Mouse (Mus musculus): ENCODE results near the gene Abcf2. TPM values are rescaled to one million over a fixed set of nuclear protein-coding genes. Genes with fewer than 3 reads are reported as not detected.

Gene Abcf2
- total and polyA plus RNA-seq, 2 experiments: 25.9 to 31.9 TPM

- DNase-seq (ENCODE audit: extremely low read depth, low read depth, low spot score): peak; percentile 6
- WGBS: 46% methylated on average over 5 of the region's 5 CpGs
- Histone ChIP-seq H3K27ac (replicated peaks; ENCODE audit: insufficient read depth, low read depth, low read length) (no peak overlapping the region), H3K27me3 (ENCODE audit: control insufficient read depth, insufficient read depth, low read length) (peaks cover 5% of the 10 kb centered on the region), H3K4me1 (ENCODE audit: control insufficient read depth, insufficient read depth, low read length) (no peaks in the 10 kb centered on the region), H3K9ac (ENCODE audit: low read depth, low read length) (no peak overlapping the region), H3K36me3 (ENCODE audit: control insufficient read depth, insufficient read depth, low read length) (no peaks in the 10 kb centered on the region), H3K79me2 (ENCODE audit: control insufficient read depth, insufficient read depth, low read length) (no peaks in the 10 kb centered on the region), H3K4me3 (ENCODE audit: insufficient read depth, low read depth, low read length) (no peak overlapping the region)
- TF ChIP-seq POLR2A (IDR thresholded peaks at IDR 0.05; ENCODE audit: extremely low read depth, insufficient read depth, low read length) (no peak), CTCF (IDR thresholded peaks at IDR 0.05; ENCODE audit: low read depth, low read length) (peak; percentile 9; the same call in 1 of the 2 replicates)
Measured at GRCm38 (mm10) chr5:24534292-24534691, 43.0 kb downstream of the Abcf2 start.

- Histone ChIP-seq H3K36me3 (ENCODE audit: control insufficient read depth, insufficient read depth, low read length) (no peaks in the 10 kb centered on the region), H3K27ac (replicated peaks; ENCODE audit: insufficient read depth, low read depth, low read length) (no peak overlapping the region), H3K27me3 (ENCODE audit: control insufficient read depth, insufficient read depth, low read length) (peaks cover 5% of the 10 kb centered on the region), H3K4me1 (ENCODE audit: control insufficient read depth, insufficient read depth, low read length) (no peaks in the 10 kb centered on the region), H3K4me3 (ENCODE audit: insufficient read depth, low read depth, low read length) (no peak overlapping the region), H3K9ac (ENCODE audit: low read depth, low read length) (no peak overlapping the region), H3K79me2 (ENCODE audit: control insufficient read depth, insufficient read depth, low read length) (no peaks in the 10 kb centered on the region)
- 57% methylated on average over 11 of the region's 11 CpGs for WGBS
- TF ChIP-seq CTCF (IDR thresholded peaks at IDR 0.05; ENCODE audit: low read depth, low read length): no peak
- no peak for TF ChIP-seq POLR2A (IDR thresholded peaks at IDR 0.05; ENCODE audit: extremely low read depth, insufficient read depth, low read length)
- DNase-seq (ENCODE audit: extremely low read depth, low read depth, low spot score): no peak
Measured at GRCm38 (mm10) chr5:24533391-24533790, 43.9 kb downstream of the Abcf2 start.

GRCm38 (mm10) chr5:24530042-24530689 is 47.1 kb downstream of the Abcf2 start:
- WGBS: 22% methylated on average over 24 of the region's 24 CpGs
- Histone ChIP-seq H3K4me1 (ENCODE audit: control insufficient read depth, insufficient read depth, low read length) (no peaks in the 10 kb centered on the region), H3K36me3 (ENCODE audit: control insufficient read depth, insufficient read depth, low read length) (no peaks in the 10 kb centered on the region), H3K79me2 (ENCODE audit: control insufficient read depth, insufficient read depth, low read length) (no peaks in the 10 kb centered on the region), H3K27me3 (ENCODE audit: control insufficient read depth, insufficient read depth, low read length) (peaks cover 10% of the 10 kb centered on the region), H3K4me3 (ENCODE audit: insufficient read depth, low read depth, low read length) (no peak overlapping the region; the same call in 1 of the 2 replicates), H3K9ac (ENCODE audit: low read depth, low read length) (no peak overlapping the region), H3K27ac (replicated peaks; ENCODE audit: insufficient read depth, low read depth, low read length) (no peak overlapping the region)
- peak; percentile 100 for TF ChIP-seq CTCF (IDR thresholded peaks at IDR 0.05; ENCODE audit: low read depth, low read length)
- TF ChIP-seq POLR2A (IDR thresholded peaks at IDR 0.05; ENCODE audit: extremely low read depth, insufficient read depth, low read length): no peak
- peak; percentile 61 for DNase-seq (ENCODE audit: extremely low read depth, low read depth, low spot score)

GRCm38 (mm10) chr5:24527780-24528179 is 49.5 kb downstream of the Abcf2 start:
- H3K27ac ChIP-seq (replicated peaks; ENCODE audit: insufficient read depth, low read depth, low read length): no peak overlapping the region
- H3K27me3 ChIP-seq (ENCODE audit: control insufficient read depth, insufficient read depth, low read length): peaks cover 10% of the 10 kb centered on the region
- no peaks in the 10 kb centered on the region for H3K36me3 ChIP-seq (ENCODE audit: control insufficient read depth, insufficient read depth, low read length)
- H3K79me2 ChIP-seq (ENCODE audit: control insufficient read depth, insufficient read depth, low read length): no peaks in the 10 kb centered on the region
- 21% methylated on average over 6 of the region's 6 CpGs for WGBS
- TF ChIP-seq CTCF (IDR thresholded peaks at IDR 0.05; ENCODE audit: low read depth, low read length) (no peak), POLR2A (IDR thresholded peaks at IDR 0.05; ENCODE audit: extremely low read depth, insufficient read depth, low read length) (no peak)
- no peak overlapping the region for H3K9ac ChIP-seq (ENCODE audit: low read depth, low read length)
- no peaks in the 10 kb centered on the region for H3K4me1 ChIP-seq (ENCODE audit: control insufficient read depth, insufficient read depth, low read length)
- DNase-seq (ENCODE audit: extremely low read depth, low read depth, low spot score): no peak
- H3K4me3 ChIP-seq (ENCODE audit: insufficient read depth, low read depth, low read length): no peak overlapping the region

GRCm38 (mm10) chr5:24526889-24527230 is 50.4 kb downstream of the Abcf2 start, which contains the start of gene Gbx1:
Gene Gbx1 (minus strand): TSS chr5:24527202.
- Histone ChIP-seq H3K27me3 (ENCODE audit: control insufficient read depth, insufficient read depth, low read length) (peaks cover 13% of the 10 kb centered on the region), H3K27ac (replicated peaks; ENCODE audit: insufficient read depth, low read depth, low read length) (no peak within 1 kb of the TSS), H3K4me3 (ENCODE audit: insufficient read depth, low read depth, low read length) (no peak within 1 kb of the TSS), H3K4me1 (ENCODE audit: control insufficient read depth, insufficient read depth, low read length) (no peaks in the 10 kb centered on the region), H3K9ac (ENCODE audit: low read depth, low read length) (no peak within 1 kb of the TSS), H3K79me2 (ENCODE audit: control insufficient read depth, insufficient read depth, low read length) (no peaks in the 10 kb centered on the region), H3K36me3 (ENCODE audit: control insufficient read depth, insufficient read depth, low read length) (no peaks in the 10 kb centered on the region)
- DNase-seq (ENCODE audit: extremely low read depth, low read depth, low spot score): no peak
- TF ChIP-seq CTCF (IDR thresholded peaks at IDR 0.05; ENCODE audit: low read depth, low read length): 0 out of 2 replicates have a peak, but pooled peaks have one; percentile 3
- TF ChIP-seq POLR2A (IDR thresholded peaks at IDR 0.05; ENCODE audit: extremely low read depth, insufficient read depth, low read length): no peak
- WGBS: 3% methylated on average over 32 of the region's 49 CpGs

- H3K9ac ChIP-seq (ENCODE audit: low read depth, low read length): no peak overlapping the region
- no peak overlapping the region for H3K4me3 ChIP-seq (ENCODE audit: insufficient read depth, low read depth, low read length)
- no peak for DNase-seq (ENCODE audit: extremely low read depth, low read depth, low spot score)
- no peak overlapping the region for H3K27ac ChIP-seq (replicated peaks; ENCODE audit: insufficient read depth, low read depth, low read length)
- no peaks in the 10 kb centered on the region for H3K4me1 ChIP-seq (ENCODE audit: control insufficient read depth, insufficient read depth, low read length)
- H3K79me2 ChIP-seq (ENCODE audit: control insufficient read depth, insufficient read depth, low read length): no peaks in the 10 kb centered on the region
- TF ChIP-seq CTCF (IDR thresholded peaks at IDR 0.05; ENCODE audit: low read depth, low read length) (no peak), POLR2A (IDR thresholded peaks at IDR 0.05; ENCODE audit: extremely low read depth, insufficient read depth, low read length) (no peak)
- peaks cover 13% of the 10 kb centered on the region for H3K27me3 ChIP-seq (ENCODE audit: control insufficient read depth, insufficient read depth, low read length)
- no peaks in the 10 kb centered on the region for H3K36me3 ChIP-seq (ENCODE audit: control insufficient read depth, insufficient read depth, low read length)
- 6% methylated on average over 73 of the region's 109 CpGs for WGBS
Measured at GRCm38 (mm10) chr5:24526190-24526888, 50.9 kb downstream of the Abcf2 start.
